Mouse (Mus musculus) neural tube, embryonic 15.5 days (tissue): ENCODE results near the gene Lrp2. TPM values are rescaled to one million over a fixed set of nuclear protein-coding genes. Genes with fewer than 3 reads are reported as not detected.
"Not testable (repeated sequence)": the region's sequence is repeated elsewhere in the genome, so short reads cannot be mapped to it uniquely, and the experiment has no call there.

Experiments used
- ATAC-seq: fragments of 200-750 bp; cut with Nextera tagmentation; 2 replicates; pipeline ENCODE4 v1.8.0; 2017; ENCODE audit warnings: mild to moderate bottlenecking, moderate TSS enrichment, moderate library complexity; ENCODE audit not compliant: low FRiP score
- H3K27ac ChIP-seq: fragments of 300-500 bp; sonication (generic); replicated peaks from 2 replicates; pipeline ENCODE4 v1.5.1; 2015; ENCODE audit warnings: mild to moderate bottlenecking, inconsistent platforms
- H3K27me3 ChIP-seq: fragments of 300-500 bp; sonication (generic); replicated peaks from 2 replicates; pipeline ENCODE4 v1.6.1; 2015; ENCODE audit warnings: inconsistent platforms
- H3K36me3 ChIP-seq: fragments of 300-500 bp; sonication (generic); 2 replicates; pipeline ENCODE4 v1.6.1; 2015; ENCODE audit warnings: inconsistent platforms
- H3K4me1 ChIP-seq: fragments of 300-500 bp; sonication (generic); 2 replicates; pipeline ENCODE4 v1.6.1; 2015; ENCODE audit warnings: inconsistent platforms
- H3K4me2 ChIP-seq: fragments of 300-500 bp; sonication (generic); 2 replicates; pipeline ENCODE4 v1.6.1; 2015; ENCODE audit warnings: inconsistent platforms, mild to moderate bottlenecking, moderate library complexity
- H3K4me3 ChIP-seq: fragments of 300-500 bp; sonication (generic); replicated peaks from 2 replicates; pipeline ENCODE4 v1.5.1; 2015; ENCODE audit warnings: mild to moderate bottlenecking, inconsistent platforms
- H3K9ac ChIP-seq: fragments of 300-500 bp; sonication (generic); replicated peaks from 2 replicates; pipeline ENCODE4 v1.6.1; 2015; ENCODE audit warnings: mild to moderate bottlenecking, inconsistent platforms
- H3K9me3 ChIP-seq: fragments of 300-500 bp; sonication (generic); replicated peaks from 2 replicates; pipeline ENCODE4 v1.6.1; 2016; ENCODE audit warnings: inconsistent platforms
- WGBS: fragments of 180-500 bp; shearing (Covaris S2); methylation state at CpG from one replicate; pipeline ENCODE4 v1.1.7; 2015; ENCODE audit warnings: mixed read lengths; 5-methylcytosine and 5-hydroxymethylcytosine counted together
- polyA plus RNA-seq: library from polyadenylated mRNA; unstranded; fragments of >200 nt; fragmentation: Nextera tagmentation; extraction: Ambion mirVana; gene quantifications from 2 replicates; pipeline ENCODE4 v1.2.1, GENCODE M21; 2015

The Lrp2 gene
- polyA plus RNA-seq, 1 experiment from 2014 or later: 0.46 TPM

DNA sequence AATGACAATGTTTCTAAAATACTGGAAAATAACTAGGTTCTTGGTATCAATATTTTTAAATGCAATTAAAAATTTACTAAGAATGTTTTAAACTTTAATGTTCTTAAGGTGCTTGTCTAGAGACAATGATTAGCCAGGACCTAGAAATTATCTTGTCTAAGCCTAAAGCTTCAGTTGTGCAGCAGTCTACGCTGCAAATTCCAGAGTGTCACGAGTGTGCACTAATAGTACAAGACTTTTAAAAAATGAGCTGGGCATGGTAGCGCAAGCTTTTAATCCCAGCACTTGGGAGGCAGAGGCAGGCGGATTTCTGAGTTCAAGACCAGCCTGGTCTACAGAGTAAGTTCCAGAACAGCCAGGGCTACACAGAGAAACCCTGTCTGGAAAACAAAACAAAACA is 3.8 kb downstream of the Lrp2 start:
- WGBS: 95% methylated on average over 4 of the region's 4 CpGs
- H3K36me3 ChIP-seq, H3K4me3 ChIP-seq, H3K4me2 ChIP-seq, H3K27ac ChIP-seq, H3K9ac ChIP-seq, ATAC-seq, H3K9me3 ChIP-seq: not testable (repeated sequence)
- Histone ChIP-seq H3K27me3 (peaks cover 36% of the 10 kb centered on the region), H3K4me1 (peaks cover 27% of the 10 kb centered on the region)

DNA sequence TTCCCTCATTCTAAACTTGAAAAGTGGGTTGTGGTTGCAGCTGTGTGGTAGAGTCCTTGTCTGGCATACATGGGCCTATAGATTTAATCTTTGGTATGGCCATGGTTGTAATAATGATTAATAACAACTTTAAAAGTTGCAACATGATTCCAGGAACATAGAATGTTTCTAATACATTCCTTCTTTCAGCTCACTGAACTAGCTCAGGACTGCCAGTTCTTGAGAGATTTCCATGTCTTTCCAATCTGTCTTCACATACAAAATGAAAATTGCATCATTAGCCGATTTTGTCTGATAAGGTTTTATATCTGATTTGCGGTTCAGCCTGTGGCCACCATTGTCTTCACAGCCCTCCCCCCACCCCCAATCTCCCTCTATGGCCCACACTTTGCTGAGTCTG is 5.8 kb downstream of the Lrp2 start:
- H3K27ac ChIP-seq: no peak overlapping the region
- no peak overlapping the region for H3K4me3 ChIP-seq
- no peaks in the 10 kb centered on the region for H3K9me3 ChIP-seq
- no peak for ATAC-seq
- H3K9ac ChIP-seq: no peak overlapping the region
- H3K27me3 ChIP-seq: peaks cover 20% of the 10 kb centered on the region
- H3K4me2 ChIP-seq: no peak overlapping the region
- no peaks in the 10 kb centered on the region for H3K36me3 ChIP-seq
- H3K4me1 ChIP-seq: peaks cover 8% of the 10 kb centered on the region
- 94% methylated on average over 2 of the region's 2 CpGs for WGBS

DNA sequence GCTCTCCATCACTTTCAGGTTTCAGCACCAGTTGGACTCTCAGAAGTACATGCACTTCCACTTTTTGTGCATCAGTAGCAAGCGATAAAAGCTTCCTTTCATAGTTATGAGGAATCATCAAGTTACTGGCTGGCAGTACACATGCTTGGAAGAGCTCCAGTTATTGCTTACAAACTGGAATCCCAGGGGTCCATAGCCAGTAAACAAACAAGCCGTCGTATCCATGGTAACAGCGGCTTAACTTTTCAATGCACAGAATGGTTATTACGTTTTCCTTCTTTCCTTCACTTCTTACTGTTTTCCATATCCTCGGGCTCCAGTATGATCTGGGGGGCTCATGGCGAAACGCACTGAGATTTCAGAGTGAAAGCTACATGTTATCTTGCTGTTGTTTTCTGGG is 7.7 kb downstream of the Lrp2 start:
- Histone ChIP-seq H3K4me2 (no peak overlapping the region), H3K27ac (no peak overlapping the region), H3K9me3 (no peaks in the 10 kb centered on the region), H3K36me3 (no peaks in the 10 kb centered on the region), H3K4me3 (no peak overlapping the region), H3K4me1 (no peaks in the 10 kb centered on the region), H3K27me3 (0 out of 2 replicates have a peak, but pooled peaks cover 5% of the 10 kb centered on the region), H3K9ac (no peak overlapping the region)
- ATAC-seq: 0 out of 2 replicates have a peak, but pooled peaks have one; percentile 35
- WGBS: 62% methylated on average over 8 of the region's 8 CpGs

DNA sequence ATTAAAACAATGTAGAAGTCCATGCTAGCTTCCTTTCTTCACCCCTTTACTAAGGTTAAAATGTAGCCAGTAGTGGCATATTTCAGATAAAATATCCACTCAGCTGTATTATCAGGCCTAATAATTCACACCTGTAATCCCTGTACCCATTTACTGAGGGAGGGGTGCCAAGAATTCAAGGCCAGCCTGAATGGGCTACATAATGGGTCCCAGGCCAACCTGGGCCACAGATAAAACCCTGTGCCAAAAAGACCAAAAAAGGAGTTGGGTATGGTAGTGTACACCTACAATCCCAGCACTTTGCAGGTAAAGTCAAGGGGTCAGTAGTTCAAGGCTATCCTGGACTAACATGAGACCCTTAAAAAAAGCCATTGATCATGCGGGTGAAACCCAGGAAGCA is 9.3 kb downstream of the Lrp2 start:
- no peaks in the 10 kb centered on the region for H3K36me3 ChIP-seq
- no peak overlapping the region for H3K4me3 ChIP-seq
- no peaks in the 10 kb centered on the region for H3K9me3 ChIP-seq
- H3K4me1 ChIP-seq: no peaks in the 10 kb centered on the region
- no peak overlapping the region for H3K9ac ChIP-seq
- H3K27ac ChIP-seq: no peak overlapping the region
- no peaks in the 10 kb centered on the region for H3K27me3 ChIP-seq
- ATAC-seq: no peak
- 100% methylated on average over 1 of the region's 1 CpGs for WGBS
- H3K4me2 ChIP-seq: no peak overlapping the region

DNA sequence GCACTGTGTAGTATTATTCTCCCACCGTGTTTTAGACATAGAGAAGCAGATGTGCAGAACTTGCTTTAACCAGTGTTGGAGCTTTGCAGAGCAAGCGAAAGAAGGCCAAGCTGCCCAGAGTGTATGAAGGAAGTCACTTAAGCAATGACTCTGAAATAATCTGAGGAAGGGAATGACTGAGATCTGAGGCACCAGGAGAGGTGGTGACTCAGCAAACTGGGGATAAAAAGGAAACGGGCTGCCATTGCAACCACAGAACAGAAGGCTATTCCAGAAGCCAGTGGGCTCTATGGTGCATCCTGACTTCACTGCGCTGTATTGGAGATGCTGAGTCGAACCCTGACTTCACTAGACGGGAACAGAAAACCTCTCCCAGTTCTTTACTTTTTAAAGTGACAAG is 10.9 kb downstream of the Lrp2 start:
- ATAC-seq: no peak
- Histone ChIP-seq H3K36me3 (no peaks in the 10 kb centered on the region), H3K4me3 (no peak overlapping the region), H3K27me3 (no peaks in the 10 kb centered on the region), H3K27ac (no peak overlapping the region), H3K4me2 (no peak overlapping the region), H3K4me1 (no peaks in the 10 kb centered on the region), H3K9me3 (no peaks in the 10 kb centered on the region), H3K9ac (no peak overlapping the region)
- WGBS: 64% methylated on average over 6 of the region's 6 CpGs

DNA sequence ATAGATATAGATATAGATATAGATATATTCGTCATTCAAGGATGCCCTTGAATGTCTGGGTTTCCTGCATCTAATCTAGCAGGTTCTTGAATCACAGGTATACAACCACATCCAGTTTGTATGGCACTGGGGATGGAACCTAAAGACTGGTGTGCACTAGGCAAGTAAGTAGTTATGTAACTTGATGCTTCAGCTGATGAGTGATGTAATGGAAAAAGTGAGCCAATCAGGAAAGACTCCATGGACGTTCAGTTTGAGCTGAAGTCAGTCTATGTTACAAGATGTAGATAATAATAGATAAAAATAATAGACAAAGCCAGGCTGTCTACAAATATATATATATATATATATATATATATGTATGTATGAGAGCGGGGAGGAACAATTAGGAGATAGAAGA is 11.6 kb downstream of the Lrp2 start:
- WGBS: 82% methylated on average over 3 of the region's 3 CpGs
- no peak overlapping the region for H3K4me2 ChIP-seq
- no peak for ATAC-seq
- no peak overlapping the region for H3K9ac ChIP-seq
- H3K27ac ChIP-seq: no peak overlapping the region
- H3K4me1 ChIP-seq: no peaks in the 10 kb centered on the region
- no peak overlapping the region for H3K4me3 ChIP-seq
- no peaks in the 10 kb centered on the region for H3K9me3 ChIP-seq
- H3K27me3 ChIP-seq: no peaks in the 10 kb centered on the region
- no peaks in the 10 kb centered on the region for H3K36me3 ChIP-seq

DNA sequence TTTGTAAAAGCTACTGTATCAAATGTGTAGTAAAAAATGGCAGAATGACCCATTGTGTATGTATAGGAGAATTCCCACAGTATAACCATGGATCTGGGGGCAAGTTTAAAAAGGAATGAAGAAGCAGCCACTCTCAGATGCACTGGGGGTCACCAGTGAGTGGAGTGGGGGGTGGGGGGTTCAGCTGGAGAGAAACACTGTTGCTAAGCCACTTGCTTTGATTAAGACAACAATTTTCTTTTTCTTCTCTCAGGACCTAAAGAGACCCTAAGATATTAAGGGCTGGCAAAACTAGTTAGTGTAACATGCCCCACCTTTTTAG is 12.2 kb downstream of the Lrp2 start:
- no peak overlapping the region for H3K4me3 ChIP-seq
- no peak overlapping the region for H3K4me2 ChIP-seq
- no peak overlapping the region for H3K9ac ChIP-seq
- no peak overlapping the region for H3K27ac ChIP-seq
- no peaks in the 10 kb centered on the region for H3K36me3 ChIP-seq
- ATAC-seq: no peak
- H3K27me3 ChIP-seq: no peaks in the 10 kb centered on the region
- no peaks in the 10 kb centered on the region for H3K4me1 ChIP-seq
- H3K9me3 ChIP-seq: no peaks in the 10 kb centered on the region

DNA sequence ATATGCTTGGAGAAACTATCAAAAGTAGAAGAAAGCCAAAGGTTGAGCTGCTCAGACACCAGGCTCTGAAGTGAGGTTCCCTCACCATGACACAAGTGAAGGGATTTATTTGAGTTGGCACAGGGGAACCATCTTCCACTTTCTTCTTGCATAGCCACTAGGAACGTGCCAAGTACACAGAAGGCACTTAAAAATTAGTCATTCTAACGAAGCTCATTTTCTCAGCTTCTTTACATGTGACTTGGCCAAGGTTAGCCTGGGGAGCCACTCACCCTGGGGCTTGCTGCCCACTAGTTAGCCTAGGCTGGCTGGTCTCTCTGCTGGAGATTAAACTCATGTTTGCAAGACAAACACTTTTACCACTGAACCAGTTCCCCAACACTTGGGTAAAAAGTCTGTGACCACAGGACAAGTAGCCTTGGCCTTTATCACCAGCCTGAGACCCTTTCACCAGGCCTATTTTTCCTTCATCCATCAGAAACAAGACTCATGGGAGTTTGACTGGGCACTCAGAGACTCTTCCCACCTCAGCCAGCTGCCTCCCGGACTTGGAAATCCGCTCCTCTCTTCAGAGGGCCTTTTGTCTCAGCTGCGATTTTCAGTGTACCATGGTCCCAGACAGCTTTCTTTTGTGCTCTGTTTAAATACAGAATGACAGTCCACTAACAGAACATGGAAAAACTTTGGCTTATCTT is 12.7 kb downstream of the Lrp2 start:
- H3K9me3 ChIP-seq: no peaks in the 10 kb centered on the region
- H3K9ac ChIP-seq: no peak overlapping the region
- ATAC-seq: no peak
- no peak overlapping the region for H3K4me3 ChIP-seq
- no peaks in the 10 kb centered on the region for H3K27me3 ChIP-seq
- no peaks in the 10 kb centered on the region for H3K36me3 ChIP-seq
- no peaks in the 10 kb centered on the region for H3K4me1 ChIP-seq
- 41% methylated on average over 5 of the region's 5 CpGs for WGBS
- H3K4me2 ChIP-seq: no peak overlapping the region
- H3K27ac ChIP-seq: no peak overlapping the region

DNA sequence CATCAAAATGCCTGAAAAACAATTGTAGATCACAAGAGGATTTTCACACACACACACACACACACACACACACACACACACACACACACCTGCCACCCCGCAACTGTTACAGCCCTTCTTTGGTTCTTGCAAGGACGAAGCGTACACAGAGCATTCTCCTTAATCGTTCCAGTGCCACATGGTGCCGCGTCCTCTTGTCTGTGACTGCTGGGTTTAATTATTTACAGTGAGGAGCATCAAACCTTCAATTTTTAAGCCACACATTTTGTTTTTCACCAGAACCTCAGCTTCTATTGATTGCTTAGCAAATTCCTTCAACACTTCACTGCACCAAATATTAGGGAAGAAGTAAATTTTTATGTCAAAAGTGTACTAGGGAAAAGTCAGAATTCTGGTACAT is 15.3 kb downstream of the Lrp2 start:
- Histone ChIP-seq H3K27me3 (no peaks in the 10 kb centered on the region), H3K27ac (no peak overlapping the region), H3K9ac (no peak overlapping the region), H3K4me1 (no peaks in the 10 kb centered on the region), H3K4me2 (no peak overlapping the region), H3K4me3 (no peak overlapping the region), H3K9me3 (no peaks in the 10 kb centered on the region), H3K36me3 (no peaks in the 10 kb centered on the region)
- 64% methylated on average over 6 of the region's 6 CpGs for WGBS
- no peak for ATAC-seq

DNA sequence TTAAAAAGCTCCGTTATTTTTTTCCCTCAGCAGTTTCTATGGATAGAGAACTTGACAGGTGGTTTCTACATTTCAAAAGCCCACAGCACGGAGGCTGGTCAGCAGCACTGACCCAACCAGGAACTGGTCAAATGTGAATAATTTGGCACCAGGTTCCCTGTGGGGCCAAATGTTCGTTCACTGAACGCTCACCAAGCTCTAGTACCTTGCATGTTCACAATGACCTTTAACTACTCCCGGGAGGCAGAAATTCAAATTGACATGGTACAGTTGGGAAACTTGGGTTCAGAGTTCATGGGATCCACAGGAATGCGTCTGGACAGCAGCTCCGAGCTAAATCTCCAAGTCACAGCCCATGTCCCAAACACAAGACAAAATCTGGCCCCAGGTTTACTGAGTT is 19.6 kb downstream of the Lrp2 start:
- WGBS: 76% methylated on average over 7 of the region's 7 CpGs
- Histone ChIP-seq H3K4me2 (no peak overlapping the region), H3K27ac (no peak overlapping the region), H3K4me3 (no peak overlapping the region), H3K27me3 (no peaks in the 10 kb centered on the region), H3K9ac (no peak overlapping the region), H3K36me3 (no peaks in the 10 kb centered on the region), H3K9me3 (no peaks in the 10 kb centered on the region), H3K4me1 (no peaks in the 10 kb centered on the region)
- no peak for ATAC-seq

DNA sequence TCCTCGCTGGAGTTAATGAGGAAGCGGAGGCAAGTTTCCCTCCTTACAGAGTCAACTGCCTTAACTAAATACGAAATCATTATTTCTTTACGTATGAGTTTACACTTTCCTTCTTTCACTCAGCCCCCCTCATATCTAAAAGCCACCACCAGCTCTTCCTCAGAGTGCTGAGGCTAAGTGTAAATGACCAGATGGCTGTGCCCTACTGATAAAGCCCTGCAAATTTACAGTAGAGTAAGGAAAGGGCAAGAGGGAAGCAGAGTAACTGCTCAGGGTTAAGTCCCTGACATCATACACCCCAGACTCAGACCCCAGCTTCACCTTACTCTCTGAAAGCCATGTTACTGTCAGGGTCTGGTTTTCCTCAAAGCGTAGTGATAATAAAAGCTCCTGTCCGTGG is 22.4 kb downstream of the Lrp2 start:
- WGBS: 85% methylated on average over 6 of the region's 6 CpGs
- Histone ChIP-seq H3K4me2 (no peak overlapping the region), H3K4me1 (no peaks in the 10 kb centered on the region), H3K4me3 (no peak overlapping the region), H3K36me3 (no peaks in the 10 kb centered on the region), H3K27ac (no peak overlapping the region), H3K9me3 (no peaks in the 10 kb centered on the region), H3K27me3 (no peaks in the 10 kb centered on the region), H3K9ac (no peak overlapping the region)
- ATAC-seq: no peak

DNA sequence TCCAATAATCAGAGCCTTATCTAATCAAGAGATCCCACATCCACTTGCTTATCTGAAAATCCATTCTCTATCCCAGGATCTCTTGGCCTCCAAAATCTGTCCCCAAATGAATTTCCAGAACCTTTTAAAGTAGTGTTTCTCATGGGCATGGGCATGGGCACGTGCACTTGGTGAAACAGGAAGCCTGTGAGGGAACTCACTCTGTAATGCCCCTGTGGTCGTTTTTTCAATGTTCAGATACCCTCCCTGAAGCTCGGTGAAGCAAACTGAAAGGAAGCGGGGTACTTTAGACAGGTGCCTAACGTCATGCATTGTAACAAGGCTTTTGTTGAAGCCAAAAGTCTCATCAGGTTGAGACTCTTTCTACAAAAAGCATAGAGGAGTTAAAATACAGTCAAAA is 23.1 kb downstream of the Lrp2 start:
- no peaks in the 10 kb centered on the region for H3K36me3 ChIP-seq
- H3K4me2 ChIP-seq: no peak overlapping the region
- H3K4me3 ChIP-seq: no peak overlapping the region
- H3K9me3 ChIP-seq: no peaks in the 10 kb centered on the region
- no peak for ATAC-seq
- H3K27ac ChIP-seq: no peak overlapping the region
- WGBS: 78% methylated on average over 5 of the region's 5 CpGs
- no peaks in the 10 kb centered on the region for H3K27me3 ChIP-seq
- H3K4me1 ChIP-seq: no peaks in the 10 kb centered on the region
- H3K9ac ChIP-seq: no peak overlapping the region

DNA sequence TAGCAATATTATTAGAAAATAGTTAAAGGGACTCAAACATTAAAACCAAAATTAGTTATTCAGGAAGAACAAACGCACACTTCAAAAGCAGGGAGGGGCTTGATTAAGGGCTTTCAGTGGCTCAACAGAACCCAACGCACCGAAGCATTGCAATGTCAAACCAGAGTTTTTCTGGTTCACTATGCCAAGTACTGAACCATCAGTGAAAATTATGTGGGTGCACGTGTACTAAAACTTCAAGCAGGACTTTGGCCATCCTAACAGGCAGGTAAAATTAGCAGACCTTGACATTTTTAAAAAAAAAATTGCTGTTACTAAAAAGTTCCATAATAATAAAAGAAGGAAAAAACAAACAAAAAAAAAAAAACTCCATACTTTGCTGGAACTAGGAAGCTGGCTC is 25.6 kb downstream of the Lrp2 start:
- H3K4me2 ChIP-seq: no peak overlapping the region
- H3K4me3 ChIP-seq: no peak overlapping the region
- H3K27ac ChIP-seq: no peak overlapping the region
- no peak overlapping the region for H3K9ac ChIP-seq
- H3K27me3 ChIP-seq: no peaks in the 10 kb centered on the region
- no peaks in the 10 kb centered on the region for H3K36me3 ChIP-seq
- no peak for ATAC-seq
- WGBS: 29% methylated on average over 4 of the region's 4 CpGs
- H3K9me3 ChIP-seq: no peaks in the 10 kb centered on the region
- no peaks in the 10 kb centered on the region for H3K4me1 ChIP-seq
